Mouse (Mus musculus): Measurements from ENCODE around the gene Zeb2.

DNA sequence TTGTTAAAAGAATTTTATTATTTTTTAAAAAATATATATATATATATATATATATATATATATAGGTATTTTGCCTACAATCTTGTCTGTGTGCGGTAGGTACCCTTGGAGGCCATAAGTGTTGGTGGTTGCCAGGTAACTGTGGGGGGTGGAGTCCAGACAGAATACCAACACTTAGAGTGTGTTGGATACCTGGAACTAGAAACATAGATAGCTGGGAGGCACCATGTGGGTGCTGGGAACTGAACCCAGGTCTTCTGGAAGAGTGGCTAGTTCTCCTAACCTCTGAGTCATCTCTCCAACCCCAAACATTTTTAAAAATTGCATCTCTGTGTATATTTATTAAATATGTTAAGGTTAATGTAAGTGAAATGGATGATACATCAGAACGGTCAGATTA, 11.5 kb upstream of the Zeb2 start:
- TF ChIP-seq CTCF (IDR thresholded peaks at IDR 0.05; ENCODE audit: control insufficient read depth, insufficient read depth, insufficient read length), result no peak
- no peak for TF ChIP-seq MYOD1 (IDR thresholded peaks at IDR 0.05; ENCODE audit: control insufficient read depth, insufficient read length, low read depth)
- no peak for TF ChIP-seq MYOG (IDR thresholded peaks at IDR 0.05; ENCODE audit: control insufficient read depth, extremely low read depth, insufficient read length)
- TF ChIP-seq MAX (IDR thresholded peaks at IDR 0.05), result no peak
- no peak for TF ChIP-seq FOSL1 (IDR thresholded peaks at IDR 0.05; ENCODE audit: insufficient read depth, low read length, poor library complexity, severe bottlenecking)

All from C2C12 (cell line).